Mouse (Mus musculus) thymus, adult 2 months (tissue): ENCODE data around the gene Pla2r1. TPM values are rescaled to one million over a fixed set of nuclear protein-coding genes. Genes with fewer than 3 reads are reported as not detected.

Experiments
- DNase-seq: peaks from one replicate; pipeline ENCODE4 v3.0.0; 2021
- H3K27ac ChIP-seq: fragments of 200-500 bp; 2 replicates; pipeline ENCODE4 v1.5.1; 2012; ENCODE audit warnings: low read length, control low read depth; ENCODE audit not compliant: control insufficient read depth, insufficient read depth
- H3K27me3 ChIP-seq: fragments of 200-500 bp; 2 replicates; pipeline ENCODE4 v1.6.1; 2012; ENCODE audit warnings: mild to moderate bottlenecking, low read length, moderate library complexity, mixed read lengths; ENCODE audit not compliant: control insufficient read depth, insufficient read depth
- H3K36me3 ChIP-seq: fragments of 200-500 bp; 2 replicates; pipeline ENCODE4 v1.6.1; 2012; ENCODE audit warnings: mild to moderate bottlenecking, low read length, moderate library complexity; ENCODE audit not compliant: control insufficient read depth, insufficient read depth
- H3K4me1 ChIP-seq: fragments of 200-500 bp; replicated peaks from 2 replicates; pipeline ENCODE4 v1.6.1; 2012; ENCODE audit warnings: low read length; ENCODE audit not compliant: control insufficient read depth, insufficient read depth
- H3K4me3 ChIP-seq: fragments of 200-500 bp; 2 replicates; pipeline ENCODE4 v1.5.1; 2012; ENCODE audit warnings: mild to moderate bottlenecking, low read length, control low read depth, moderate library complexity; ENCODE audit not compliant: control insufficient read depth, insufficient read depth
- CTCF ChIP-seq: fragments of 200-500 bp; IDR thresholded peaks from 2 replicates; pipeline ENCODE4 v1.5.1; 2012; ENCODE audit warnings: mild to moderate bottlenecking, control low read depth, low read length, moderate library complexity, borderline replicate concordance; ENCODE audit not compliant: control insufficient read depth, poor library complexity, insufficient read depth; ENCODE audit errors: extremely low read depth
- POLR2A ChIP-seq: fragments of 200-500 bp; IDR thresholded peaks from 2 replicates; pipeline ENCODE4 v1.6.1; 2012; ENCODE audit warnings: mild to moderate bottlenecking, low read length, control low read depth, moderate library complexity; ENCODE audit not compliant: control insufficient read depth, poor library complexity, insufficient read depth; ENCODE audit errors: extremely low read depth
- WGBS: fragments of 180-500 bp; shearing (Covaris S2); methylation state at CpG from one replicate; pipeline ENCODE4 v1.1.7; 2018; 5-methylcytosine and 5-hydroxymethylcytosine counted together
- polyA plus RNA-seq: library from polyadenylated mRNA; depleted of rRNA; stranded (reverse); fragments of >200 nt; gene quantifications from 2 replicates; pipeline ENCODE4 v1.2.3, GENCODE M21; 2012; rRNA removed

The Pla2r1 gene
- polyA plus RNA-seq, 1 experiment: 0.47 TPM

DNA sequence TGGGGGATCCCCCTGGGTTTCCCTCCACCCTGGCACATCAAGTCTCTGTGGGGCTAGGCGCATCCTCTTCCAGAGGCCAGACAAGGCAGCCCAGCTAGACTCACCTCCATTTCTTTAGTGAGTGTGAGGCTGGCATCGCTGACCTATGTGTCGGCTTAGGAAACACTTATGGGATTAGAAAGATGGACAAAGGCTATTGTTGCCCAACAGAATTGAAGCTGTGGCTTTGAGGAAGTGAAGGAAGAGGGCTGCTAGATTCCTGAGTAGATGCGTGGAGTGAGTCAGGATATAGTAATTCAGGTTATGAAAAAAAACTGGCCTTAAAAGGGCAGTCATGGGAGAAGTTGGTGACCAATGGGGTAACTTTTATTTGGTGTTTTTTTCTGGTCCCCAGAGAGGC, 183.7 kb downstream of the Pla2r1 start:
- H3K4me1 ChIP-seq: no peaks in the 10 kb centered on the region; the same call in 1 of the 2 replicates
- H3K36me3 ChIP-seq: peaks cover 6% of the 10 kb centered on the region; the same call in 1 of the 2 replicates
- TF ChIP-seq POLR2A: no peak
- TF ChIP-seq CTCF: no peak
- DNase-seq: no peak
- no peak overlapping the region for H3K4me3 ChIP-seq
- 98% methylated on average over 4 of the region's 4 CpGs for WGBS
- H3K27ac ChIP-seq: no peak overlapping the region
- H3K27me3 ChIP-seq: no peaks in the 10 kb centered on the region

DNA sequence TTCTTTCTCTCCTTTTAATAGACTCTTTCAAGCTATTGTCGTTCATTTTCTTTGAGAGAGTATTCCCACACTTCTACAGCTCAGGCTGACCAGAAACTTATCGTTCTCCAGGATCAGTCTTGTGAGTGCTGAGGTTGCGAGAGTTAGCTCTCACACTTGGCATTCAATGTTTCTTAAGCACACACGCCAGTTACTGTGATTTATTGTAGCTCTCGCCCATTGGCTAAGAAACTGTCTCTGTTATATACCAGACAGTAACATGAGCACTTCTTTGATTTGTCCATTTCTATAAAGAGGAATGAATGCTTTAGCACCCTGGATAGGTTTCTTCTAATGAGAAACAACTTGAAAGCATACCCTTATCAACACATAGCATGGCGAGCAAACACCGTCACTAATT, 185.2 kb downstream of the Pla2r1 start:
- Histone ChIP-seq H3K4me1 (no peaks in the 10 kb centered on the region; the same call in 1 of the 2 replicates), H3K36me3 (no peaks in the 10 kb centered on the region), H3K4me3 (no peak overlapping the region), H3K27me3 (no peaks in the 10 kb centered on the region), H3K27ac (no peak overlapping the region)
- TF ChIP-seq POLR2A: no peak
- TF ChIP-seq CTCF: no peak
- 98% methylated on average over 7 of the region's 7 CpGs for WGBS
- DNase-seq: no peak

Other genes starting within 250 kb of the Pla2r1 start
- gene Ly75, start 170.0 kb downstream of the Pla2r1 start, polyA plus RNA-seq: 17.4 and 20.8 TPM in 2 replicates
- gene Itgb6, start 169.3 kb upstream of the Pla2r1 start, polyA plus RNA-seq: 0.31 and 1.2 TPM in 2 replicates